Mouse (Mus musculus): ENCODE data around the gene Taz. TPM values are rescaled to one million over a fixed set of nuclear protein-coding genes. Genes with fewer than 3 reads are reported as not detected.

Gene Taz
- polyA plus RNA-seq, 1 experiment from 2014 or later, result 86.0 TPM

DNA sequence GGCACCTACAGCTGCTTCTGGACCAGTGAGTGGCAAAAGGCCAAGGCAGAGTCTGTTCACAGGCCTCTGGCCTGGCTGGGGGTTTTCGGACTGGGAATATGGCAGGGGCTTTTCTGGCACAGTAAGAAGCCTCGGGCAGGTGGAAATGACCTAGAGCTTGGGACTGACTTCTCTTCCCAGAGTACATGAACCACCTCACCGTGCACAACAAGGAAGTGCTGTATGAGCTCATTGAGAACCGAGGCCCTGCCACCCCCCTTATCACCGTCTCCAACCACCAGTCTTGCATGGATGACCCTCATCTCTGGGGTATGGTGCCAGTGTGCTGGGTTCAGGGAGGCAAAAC is 1.4 kb downstream of the Taz start:
- Histone ChIP-seq H3K27ac (replicated peaks) (peak overlapping the region; percentile 89), H3K9me3 (no peaks in the 10 kb centered on the region), H3K36me3 (0 out of 2 replicates have a peak, but pooled peaks cover 2% of the 10 kb centered on the region), H3K4me1 (replicated peaks) (peaks cover 21% of the 10 kb centered on the region), H3K9ac (peak overlapping the region; percentile 83), H3K4me2 (peak overlapping the region; percentile 74), H3K4me3 (peak overlapping the region; percentile 58), H3K27me3 (no peaks in the 10 kb centered on the region)
- 55% methylated on average over 5 of the region's 5 CpGs for WGBS
- no peak; the same call in none of the 2 replicates for ATAC-seq (ENCODE audit: low read depth)

DNA sequence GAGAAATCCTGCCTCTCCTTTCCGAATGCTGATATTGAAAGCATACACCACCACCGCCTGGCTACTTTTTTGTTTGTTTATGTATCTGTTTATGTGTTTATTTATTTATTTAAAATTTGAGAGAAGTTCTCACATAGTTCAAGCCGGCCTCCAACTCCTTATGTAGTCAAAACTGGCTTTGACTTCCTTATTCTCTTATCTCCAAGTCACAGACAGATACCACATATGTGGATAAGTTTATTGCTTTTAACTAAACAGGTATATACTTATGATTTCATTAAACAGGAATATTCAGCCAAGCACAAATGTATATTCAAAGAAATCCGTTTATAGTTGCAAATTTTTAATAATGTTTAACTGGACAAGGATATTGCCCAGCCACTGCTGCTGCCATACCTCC is 11.7 kb downstream of the Taz start:
- WGBS, result 77% methylated on average over 4 of the region's 4 CpGs
- H3K9me3 ChIP-seq, result no peaks in the 10 kb centered on the region

DNA sequence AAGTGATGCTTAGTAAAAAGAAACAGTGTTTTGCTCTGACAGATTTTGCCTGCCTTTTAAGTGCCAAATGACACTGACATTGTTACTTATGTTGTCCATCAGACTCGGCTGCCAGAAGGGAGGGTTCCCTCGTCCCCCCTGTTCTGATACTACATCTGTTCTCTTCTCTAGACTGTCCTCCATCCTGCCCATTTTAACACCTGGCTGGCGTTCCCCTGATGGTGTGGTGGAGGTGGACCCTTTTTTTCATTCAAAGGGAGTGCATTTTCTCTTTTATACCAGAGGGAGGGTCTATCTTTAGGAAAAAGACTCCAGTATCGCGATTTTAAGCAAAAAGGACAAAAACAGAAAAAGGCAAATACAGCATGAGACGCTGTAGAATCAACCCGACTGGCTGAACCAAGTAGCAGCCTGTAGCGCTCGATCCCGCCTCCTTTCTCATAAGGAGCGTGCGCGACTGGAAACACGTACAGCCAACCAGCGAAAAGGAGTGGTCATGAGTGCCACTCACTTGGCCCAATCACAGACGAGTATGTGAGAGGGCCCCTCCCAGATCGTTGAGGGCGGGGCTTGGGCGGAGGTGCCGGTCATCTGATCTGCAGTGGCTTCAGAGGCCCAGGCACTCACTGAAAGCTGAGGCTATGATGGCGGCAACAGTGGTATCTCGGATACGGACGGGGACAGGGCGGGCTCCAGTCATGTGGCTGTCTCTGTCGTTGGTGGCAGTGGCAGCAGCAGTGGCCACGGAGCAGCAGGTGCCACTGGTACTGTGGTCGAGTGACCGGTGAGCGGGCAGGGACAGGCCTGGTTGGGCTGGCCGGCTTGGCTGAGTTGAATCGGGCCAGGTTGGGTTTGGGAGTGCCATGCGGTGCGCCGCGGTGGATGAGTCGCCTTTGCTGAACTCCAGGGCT is 15.1 kb downstream of the Taz start, which contains the start of gene Atp6ap1:
TSS of gene Atp6ap1 (plus strand) at position 560 of the 911 bp plus-strand sequence.
- H3K4me1 ChIP-seq (replicated peaks), result peaks cover 10% of the 10 kb centered on the region
- H3K9me3 ChIP-seq, result no peaks in the 10 kb centered on the region
- peak; percentile 99 for ATAC-seq (ENCODE audit: low read depth)
- peak within 1 kb of the TSS; percentile 80 for H3K9ac ChIP-seq
- peak within 1 kb of the TSS; percentile 70 for H3K4me2 ChIP-seq
- H3K4me3 ChIP-seq, result peak within 1 kb of the TSS; percentile 63
- peak within 1 kb of the TSS; percentile 76 for H3K27ac ChIP-seq (replicated peaks)
- 17% methylated on average over 37 of the region's 37 CpGs for WGBS
- H3K36me3 ChIP-seq, result peaks cover 19% of the 10 kb centered on the region
- no peaks in the 10 kb centered on the region for H3K27me3 ChIP-seq

More for the DNA sequence above, 11.7 kb downstream of the Taz start:
- Histone ChIP-seq H3K27me3 (no peaks in the 10 kb centered on the region), H3K36me3 (peaks cover 15% of the 10 kb centered on the region; the same call in 1 of the 2 replicates), H3K9ac (no peak overlapping the region), H3K4me1 (replicated peaks) (peaks cover 10% of the 10 kb centered on the region), H3K4me3 (no peak overlapping the region), H3K4me2 (no peak overlapping the region), H3K27ac (replicated peaks) (no peak overlapping the region)
- ATAC-seq (ENCODE audit: low read depth), result no peak

DNA sequence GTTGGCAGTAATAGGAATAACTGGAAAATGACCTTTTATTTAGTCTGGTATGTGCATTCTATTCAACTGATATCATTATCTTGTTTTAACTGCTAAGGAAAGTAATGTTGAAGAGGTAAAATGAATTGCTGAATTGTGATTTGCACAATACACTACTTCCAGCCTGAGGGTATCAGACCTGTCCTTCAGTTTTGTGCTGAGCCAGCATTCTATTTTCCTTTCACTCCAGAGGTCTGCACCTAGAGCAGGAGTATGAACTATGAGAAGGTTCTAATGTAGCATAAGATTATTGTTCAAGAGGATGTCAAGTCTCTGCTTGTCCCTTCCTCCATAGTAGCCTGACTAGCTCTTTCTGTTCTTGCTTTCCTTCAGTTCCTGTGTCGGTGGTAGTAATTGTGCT is 16.6 kb downstream of the Taz start:
- H3K9me3 ChIP-seq, result no peaks in the 10 kb centered on the region
- WGBS, result 100% methylated on average over 1 of the region's 1 CpGs
- no peak overlapping the region for H3K4me3 ChIP-seq
- H3K4me2 ChIP-seq, result peak overlapping the region; percentile 22; the same call in 1 of the 2 replicates
- no peak overlapping the region for H3K9ac ChIP-seq
- peaks cover 10% of the 10 kb centered on the region for H3K4me1 ChIP-seq (replicated peaks)
- peaks cover 35% of the 10 kb centered on the region for H3K36me3 ChIP-seq
- H3K27ac ChIP-seq (replicated peaks), result no peak overlapping the region
- no peak for ATAC-seq (ENCODE audit: low read depth)
- no peaks in the 10 kb centered on the region for H3K27me3 ChIP-seq

DNA sequence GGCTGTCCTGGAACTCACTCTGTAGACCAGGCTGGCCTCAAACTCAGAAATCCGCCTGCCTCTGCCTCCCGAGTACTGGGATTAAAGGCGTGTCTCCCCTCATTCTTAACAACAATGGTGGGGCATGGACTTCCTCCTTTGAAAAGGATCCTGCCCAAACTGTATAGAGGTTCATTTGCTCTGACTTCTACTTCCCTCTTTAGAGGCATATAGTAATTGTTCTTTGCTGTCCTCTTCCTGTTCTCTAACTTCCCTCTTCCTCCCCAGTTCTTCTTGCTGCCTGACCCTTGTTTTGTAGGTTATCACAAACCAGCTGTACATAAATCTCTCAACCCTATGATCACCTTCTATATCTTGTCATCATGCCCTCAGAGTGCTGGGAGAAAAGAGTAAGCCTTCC is 18.0 kb downstream of the Taz start:
- Histone ChIP-seq H3K27ac (replicated peaks) (no peak overlapping the region), H3K9ac (no peak overlapping the region), H3K4me1 (replicated peaks) (peaks cover 16% of the 10 kb centered on the region), H3K9me3 (no peaks in the 10 kb centered on the region), H3K4me3 (no peak overlapping the region), H3K36me3 (peaks cover 41% of the 10 kb centered on the region), H3K27me3 (no peaks in the 10 kb centered on the region), H3K4me2 (no peak overlapping the region)
- 89% methylated on average over 3 of the region's 3 CpGs for WGBS
- no peak for ATAC-seq (ENCODE audit: low read depth)

DNA sequence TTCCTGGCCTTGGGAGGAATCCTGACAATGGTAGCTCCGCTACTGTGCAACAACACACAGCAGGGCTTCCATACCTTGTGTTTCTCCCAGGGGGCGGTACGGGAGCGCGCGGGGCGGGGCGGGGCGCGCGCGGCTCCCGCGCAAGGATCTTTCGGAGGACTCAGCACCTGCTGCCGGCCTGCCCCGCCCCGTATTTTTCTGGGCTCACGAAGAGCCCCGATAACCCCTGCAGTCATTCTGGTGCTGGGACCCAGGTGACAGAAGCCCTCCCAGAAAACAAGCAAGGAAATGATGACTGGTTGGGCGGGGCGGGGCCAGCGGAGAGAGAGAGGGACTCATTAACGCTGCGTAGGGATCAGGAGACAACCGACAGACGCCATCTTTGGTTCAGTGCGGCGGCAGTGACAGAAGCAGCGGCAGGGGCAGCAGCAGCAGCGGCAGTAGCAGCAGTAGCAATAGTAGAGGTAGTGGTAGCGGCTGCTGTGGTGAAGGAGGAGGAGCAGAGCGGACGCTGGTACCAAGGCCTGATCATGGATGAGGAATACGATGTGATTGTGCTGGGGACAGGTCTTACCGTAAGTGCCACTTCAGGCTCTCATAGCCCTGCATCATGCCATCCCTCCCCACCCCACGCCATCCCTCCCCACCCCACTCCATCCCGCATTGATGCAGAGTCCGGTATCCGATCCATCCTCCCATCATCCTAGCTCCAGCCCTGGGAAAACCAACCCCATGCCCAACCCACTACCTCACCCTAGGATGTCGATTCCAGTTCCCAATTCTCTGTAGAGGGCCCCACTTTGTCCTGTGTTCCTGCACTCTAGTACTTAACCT is 23.4 kb downstream of the Taz start, which contains the start of gene Gdi1:
TSS of gene Gdi1 (plus strand) at position 132 of the 834 bp plus-strand sequence.
- peak; percentile 81 for ATAC-seq (ENCODE audit: low read depth)
- H3K4me1 ChIP-seq (replicated peaks), result peaks cover 25% of the 10 kb centered on the region
- H3K9me3 ChIP-seq, result no peaks in the 10 kb centered on the region
- 23% methylated on average over 39 of the region's 41 CpGs for WGBS
- peak within 1 kb of the TSS; percentile 75 for H3K4me2 ChIP-seq
- no peaks in the 10 kb centered on the region for H3K27me3 ChIP-seq
- peaks cover 73% of the 10 kb centered on the region for H3K36me3 ChIP-seq
- peak within 1 kb of the TSS; percentile 87 for H3K9ac ChIP-seq
- H3K4me3 ChIP-seq, result peak within 1 kb of the TSS; percentile 61
- H3K27ac ChIP-seq (replicated peaks), result peak within 1 kb of the TSS; percentile 96

DNA sequence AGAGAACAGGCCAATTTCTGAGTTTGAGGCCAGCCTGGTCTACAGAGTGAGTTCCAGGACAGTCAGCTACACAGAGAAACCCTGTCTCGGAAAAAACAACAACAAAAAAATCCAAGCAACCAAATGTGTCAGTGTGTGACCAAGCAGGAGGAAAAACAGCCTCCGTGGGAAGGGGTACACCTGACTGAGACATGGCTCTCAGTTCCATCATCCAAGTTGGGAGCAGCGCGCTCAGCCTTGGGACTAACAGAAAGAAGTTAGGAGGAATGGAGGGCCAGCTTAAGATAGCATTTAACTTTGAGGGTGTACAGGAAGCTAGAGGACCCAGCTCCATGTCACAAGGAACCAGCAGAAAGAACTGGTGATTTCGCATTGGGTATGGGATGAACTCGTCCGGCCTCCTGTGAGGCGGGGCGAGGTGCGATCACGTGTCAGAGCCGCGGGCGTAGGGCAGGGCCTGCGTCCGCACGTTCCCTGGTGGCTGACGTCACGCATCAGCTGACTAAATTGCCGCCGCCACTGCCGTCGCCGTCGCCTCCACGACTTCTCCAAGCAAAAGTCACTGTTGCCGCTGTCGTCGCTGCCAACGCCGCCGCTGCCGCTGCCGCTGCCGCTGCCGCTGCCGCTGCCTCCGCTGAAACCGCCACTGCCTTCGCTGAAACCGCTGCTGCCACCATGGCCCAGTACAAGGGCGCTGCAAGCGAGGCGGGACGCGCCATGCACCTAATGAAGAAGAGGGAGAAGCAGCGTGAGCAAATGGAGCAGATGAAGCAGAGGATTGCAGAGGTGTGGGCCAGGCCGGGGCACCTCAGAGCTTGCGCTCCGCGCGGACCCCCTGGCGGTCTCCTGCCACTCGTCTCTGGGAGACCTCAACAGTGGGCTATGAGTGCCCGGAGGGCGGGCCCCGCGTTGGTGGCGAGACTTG is 31.1 kb downstream of the Taz start, which contains the start of gene Fam50a:
TSS of gene Fam50a (plus strand) at position 494 of the 925 bp plus-strand sequence.
- Histone ChIP-seq H3K4me2 (peak within 1 kb of the TSS; percentile 66), H3K9me3 (no peaks in the 10 kb centered on the region), H3K36me3 (peaks cover 35% of the 10 kb centered on the region), H3K4me1 (replicated peaks) (peaks cover 19% of the 10 kb centered on the region), H3K9ac (peak within 1 kb of the TSS; percentile 78), H3K27ac (replicated peaks) (peak within 1 kb of the TSS; percentile 90), H3K4me3 (peak within 1 kb of the TSS; percentile 57), H3K27me3 (no peaks in the 10 kb centered on the region)
- ATAC-seq (ENCODE audit: low read depth), result peak; percentile 96
- WGBS, result 22% methylated on average over 59 of the region's 59 CpGs

DNA sequence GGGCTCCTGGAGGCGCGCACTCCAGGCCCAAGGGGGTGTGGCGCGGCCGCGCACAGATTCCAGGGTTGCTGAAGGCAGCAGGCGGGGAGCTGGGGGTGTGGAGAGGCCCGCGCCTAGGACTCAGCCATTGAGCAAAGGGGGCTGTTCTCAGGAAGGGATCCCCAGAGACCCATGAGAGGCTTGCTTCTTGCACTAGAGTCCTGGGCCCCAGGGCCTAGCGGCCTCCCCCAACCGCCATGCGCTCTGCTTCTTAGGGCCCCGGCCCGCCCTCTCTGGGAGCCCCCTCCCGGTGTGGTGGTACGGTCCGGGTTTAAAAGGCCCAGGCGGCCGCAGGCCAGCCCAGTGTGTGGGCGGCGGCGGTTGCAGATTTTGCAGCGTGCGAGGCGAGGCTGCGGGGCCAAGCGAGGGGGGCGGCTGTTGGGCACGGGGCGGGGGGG is 47.0 kb downstream of the Taz start, which contains the start of gene Plxna3:
TSS of gene Plxna3 (plus strand) at position 342 of the 437 bp plus-strand sequence.
- 20% methylated on average over 21 of the region's 30 CpGs for WGBS
- Histone ChIP-seq H3K36me3 (peaks cover 15% of the 10 kb centered on the region), H3K27me3 (no peaks in the 10 kb centered on the region), H3K4me1 (replicated peaks) (peaks cover 38% of the 10 kb centered on the region), H3K9me3 (no peaks in the 10 kb centered on the region), H3K4me2 (peak within 1 kb of the TSS; percentile 68), H3K27ac (replicated peaks) (peak within 1 kb of the TSS; percentile 81), H3K9ac (peak within 1 kb of the TSS; percentile 79), H3K4me3 (peak within 1 kb of the TSS; percentile 61)
- peak; percentile 95 for ATAC-seq (ENCODE audit: low read depth)

DNA sequence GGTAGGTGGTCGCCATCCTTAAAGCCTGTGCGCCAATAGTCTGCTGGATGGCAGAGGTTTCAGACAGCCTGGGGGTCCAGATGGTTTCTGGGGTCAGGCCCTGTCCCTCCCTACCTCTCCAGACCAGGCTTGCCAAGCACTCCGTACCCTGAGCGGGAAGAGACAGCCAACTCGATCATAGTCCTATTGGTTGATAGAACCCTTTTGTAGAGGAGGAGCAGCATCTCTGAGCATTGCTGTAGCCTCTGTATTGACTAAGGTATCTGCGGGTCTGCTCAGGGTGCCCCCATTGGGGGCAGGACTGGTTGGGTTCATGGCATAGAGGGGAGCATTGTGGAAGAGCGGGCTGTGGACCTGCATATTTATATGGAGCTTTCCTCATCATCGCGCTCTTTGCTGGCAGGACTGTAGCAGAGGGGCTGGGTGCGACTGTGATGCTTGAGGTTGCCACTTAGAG is 47.5 kb downstream of the Taz start:
- ATAC-seq (ENCODE audit: low read depth), result peak; percentile 67
- no peaks in the 10 kb centered on the region for H3K9me3 ChIP-seq
- H3K27ac ChIP-seq (replicated peaks), result peak overlapping the region; percentile 81
- H3K4me1 ChIP-seq (replicated peaks), result peaks cover 43% of the 10 kb centered on the region
- 20% methylated on average over 10 of the region's 10 CpGs for WGBS
- H3K4me2 ChIP-seq, result peak overlapping the region; percentile 68
- peak overlapping the region; percentile 61 for H3K4me3 ChIP-seq
- H3K36me3 ChIP-seq, result peaks cover 20% of the 10 kb centered on the region
- peak overlapping the region; percentile 79 for H3K9ac ChIP-seq
- H3K27me3 ChIP-seq, result no peaks in the 10 kb centered on the region

DNA sequence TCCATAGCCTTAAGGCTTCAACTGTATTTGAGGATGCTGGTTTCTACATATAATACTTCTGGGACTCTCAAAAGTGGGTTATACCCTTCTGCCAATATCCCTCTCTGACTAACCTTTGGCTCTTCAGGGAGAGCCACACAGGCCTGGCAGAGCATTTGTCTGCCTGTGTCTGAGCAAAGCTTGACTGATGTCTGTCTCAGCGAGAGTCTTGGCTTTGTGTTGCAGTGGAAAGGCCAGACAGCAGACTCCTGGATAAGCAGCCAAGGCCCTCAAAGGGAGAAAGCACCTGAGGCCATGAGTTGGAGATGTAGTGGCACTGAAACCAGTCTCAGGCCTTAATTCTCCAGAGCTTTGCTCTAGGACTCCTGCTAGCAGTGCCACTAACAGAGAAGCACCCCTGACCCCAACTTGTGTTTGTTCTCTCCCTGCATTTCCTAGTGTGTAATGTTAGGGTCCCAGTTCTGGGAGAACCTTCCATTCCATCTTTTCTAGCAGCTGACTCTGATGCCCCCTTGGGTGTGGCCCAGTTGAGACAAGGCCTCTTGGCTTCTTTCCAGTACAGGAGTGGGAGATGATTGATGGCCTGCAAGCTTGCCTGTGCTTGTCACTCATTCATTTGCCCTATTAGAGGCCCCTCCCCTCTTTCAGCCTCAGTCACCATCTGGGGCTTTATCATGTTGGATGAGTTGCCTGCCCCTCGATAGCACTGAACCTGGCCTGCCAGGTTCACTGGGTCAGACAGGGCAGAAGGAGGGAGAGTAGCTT is 48.6 kb downstream of the Taz start:
- H3K36me3 ChIP-seq, result peaks cover 31% of the 10 kb centered on the region
- peak overlapping the region; percentile 81 for H3K27ac ChIP-seq (replicated peaks)
- peak overlapping the region; percentile 79 for H3K9ac ChIP-seq
- 29% methylated on average over 2 of the region's 2 CpGs for WGBS
- H3K4me1 ChIP-seq (replicated peaks), result peaks cover 43% of the 10 kb centered on the region
- peak overlapping the region; percentile 68 for H3K4me2 ChIP-seq
- no peaks in the 10 kb centered on the region for H3K27me3 ChIP-seq
- peak overlapping the region; percentile 61 for H3K4me3 ChIP-seq
- H3K9me3 ChIP-seq, result no peaks in the 10 kb centered on the region
- ATAC-seq (ENCODE audit: low read depth), result no peak

Data from neural tube, embryonic 13.5 days (tissue).